Mouse (Mus musculus) forebrain, embryonic 11.5 days (tissue): ENCODE results near the gene Fancc. TPM values are rescaled to one million over a fixed set of nuclear protein-coding genes. Genes with fewer than 3 reads are reported as not detected.

Experiments used
- ATAC-seq: fragments of 200-750 bp; cut with Nextera tagmentation; replicated peaks from 2 replicates; pipeline ENCODE4 v1.8.0; 2017; ENCODE audit warnings: moderate TSS enrichment; ENCODE audit not compliant: low FRiP score
- DNase-seq: peaks from one replicate; pipeline ENCODE4 v3.0.0-alpha.2; 2017; ENCODE audit warnings: low spot score
- H3K27ac ChIP-seq: fragments of 300-500 bp; sonication (generic); 2 replicates; pipeline ENCODE4 v1.5.1; 2014; ENCODE audit warnings: low read depth, low read length
- H3K27me3 ChIP-seq: fragments of 300-500 bp; sonication (generic); 2 replicates; pipeline ENCODE4 v1.6.1; 2014; ENCODE audit warnings: mild to moderate bottlenecking, low read length, mixed read lengths; ENCODE audit not compliant: control insufficient read depth, insufficient read depth
- H3K36me3 ChIP-seq: fragments of 300-500 bp; sonication (generic); 2 replicates; pipeline ENCODE4 v1.6.1; 2014; ENCODE audit warnings: mild to moderate bottlenecking, low read length, moderate library complexity, mixed read lengths; ENCODE audit not compliant: control insufficient read depth, insufficient read depth
- H3K4me1 ChIP-seq: fragments of 300-500 bp; sonication (generic); replicated peaks from 2 replicates; pipeline ENCODE4 v1.6.1; 2014; ENCODE audit warnings: low read length, mixed read lengths; ENCODE audit not compliant: control insufficient read depth, insufficient read depth
- H3K4me2 ChIP-seq: fragments of 300-500 bp; sonication (generic); 2 replicates; pipeline ENCODE4 v1.6.1; 2014; ENCODE audit warnings: low read depth, mild to moderate bottlenecking, low read length, moderate library complexity, mixed read lengths; ENCODE audit not compliant: severe bottlenecking
- H3K4me3 ChIP-seq: fragments of 300-500 bp; sonication (generic); 2 replicates; pipeline ENCODE4 v1.5.1; 2014; ENCODE audit warnings: low read depth, low read length
- H3K9ac ChIP-seq: fragments of 300-500 bp; sonication (generic); 2 replicates; pipeline ENCODE4 v1.6.1; 2014; ENCODE audit warnings: low read length
- H3K9me3 ChIP-seq: fragments of 300-500 bp; sonication (generic); 2 replicates; pipeline ENCODE4 v1.6.1; 2016; ENCODE audit warnings: low read length, mixed read lengths; ENCODE audit not compliant: control insufficient read depth
- WGBS: fragments of 180-500 bp; shearing (Covaris S2); extraction: QIAGEN DNeasy Blood & Tissue Kit; methylation state at CpG from one replicate; pipeline ENCODE4 v1.1.7; 2014; 5-methylcytosine and 5-hydroxymethylcytosine counted together
- polyA plus RNA-seq: library from polyadenylated mRNA; unstranded; fragments of >200 nt; fragmentation: Nextera tagmentation; extraction: Ambion mirVana; gene quantifications from 2 replicates; pipeline ENCODE4 v1.2.1, GENCODE M21; 2014

The Fancc gene
- polyA plus RNA-seq, 1 experiment from 2014 or later: 22.5 TPM

GRCm38 (mm10) chr13:63512411-63512810, 15.3 kb upstream of the Fancc start:
- no peak overlapping the region for H3K27ac ChIP-seq
- H3K36me3 ChIP-seq: peaks cover 24% of the 10 kb centered on the region
- H3K4me2 ChIP-seq: no peak overlapping the region
- no peak overlapping the region for H3K4me3 ChIP-seq
- H3K9me3 ChIP-seq: no peaks in the 10 kb centered on the region
- no peaks in the 10 kb centered on the region for H3K27me3 ChIP-seq
- ATAC-seq (no peak), DNase-seq (no peak)
- 63% methylated on average over 6 of the region's 6 CpGs for WGBS
- peaks cover 28% of the 10 kb centered on the region for H3K4me1 ChIP-seq
- no peak overlapping the region for H3K9ac ChIP-seq

GRCm38 (mm10) chr13:63507821-63508220, 10.7 kb upstream of the Fancc start:
- 96% methylated on average over 5 of the region's 5 CpGs for WGBS
- no peaks in the 10 kb centered on the region for H3K9me3 ChIP-seq
- H3K36me3 ChIP-seq: peaks cover 18% of the 10 kb centered on the region
- ATAC-seq (0 out of 2 replicates have a peak, but pooled peaks have one; percentile 19), DNase-seq (no peak)
- H3K27ac ChIP-seq: no peak overlapping the region
- no peaks in the 10 kb centered on the region for H3K27me3 ChIP-seq
- no peaks in the 10 kb centered on the region; the same call in 1 of the 2 replicates for H3K4me1 ChIP-seq
- H3K9ac ChIP-seq: no peak overlapping the region
- no peak overlapping the region for H3K4me3 ChIP-seq
- H3K4me2 ChIP-seq: no peak overlapping the region

GRCm38 (mm10) chr13:63507001-63507556, 10.0 kb upstream of the Fancc start:
- H3K4me1 ChIP-seq: no peaks in the 10 kb centered on the region
- H3K9ac ChIP-seq: no peak overlapping the region
- peaks cover 18% of the 10 kb centered on the region for H3K36me3 ChIP-seq
- H3K4me3 ChIP-seq: no peak overlapping the region
- DNase-seq (no peak), ATAC-seq (no peak)
- H3K27ac ChIP-seq: no peak overlapping the region
- no peaks in the 10 kb centered on the region for H3K9me3 ChIP-seq
- 90% methylated on average over 6 of the region's 6 CpGs for WGBS
- H3K27me3 ChIP-seq: no peaks in the 10 kb centered on the region
- no peak overlapping the region for H3K4me2 ChIP-seq

GRCm38 (mm10) chr13:63506364-63506763, 9.3 kb upstream of the Fancc start:
- DNase-seq (no peak), ATAC-seq (no peak)
- Histone ChIP-seq H3K4me3 (no peak overlapping the region), H3K9me3 (no peaks in the 10 kb centered on the region), H3K27me3 (no peaks in the 10 kb centered on the region), H3K9ac (no peak overlapping the region), H3K4me1 (no peaks in the 10 kb centered on the region), H3K36me3 (peaks cover 13% of the 10 kb centered on the region), H3K27ac (no peak overlapping the region), H3K4me2 (no peak overlapping the region)
- WGBS: 42% methylated on average over 1 of the region's 1 CpGs

GRCm38 (mm10) chr13:63502391-63502790, 5.3 kb upstream of the Fancc start:
- 87% methylated on average over 2 of the region's 2 CpGs for WGBS
- no peak overlapping the region for H3K9ac ChIP-seq
- H3K27ac ChIP-seq: no peak overlapping the region
- H3K9me3 ChIP-seq: no peaks in the 10 kb centered on the region
- H3K4me3 ChIP-seq: no peak overlapping the region
- DNase-seq (no peak), ATAC-seq (no peak)
- no peaks in the 10 kb centered on the region for H3K4me1 ChIP-seq
- no peak overlapping the region for H3K4me2 ChIP-seq
- no peaks in the 10 kb centered on the region for H3K36me3 ChIP-seq
- H3K27me3 ChIP-seq: no peaks in the 10 kb centered on the region

GRCm38 (mm10) chr13:63499489-63499888, 2.4 kb upstream of the Fancc start:
- no peaks in the 10 kb centered on the region for H3K36me3 ChIP-seq
- H3K27ac ChIP-seq: no peak overlapping the region
- H3K4me3 ChIP-seq: no peak overlapping the region
- 87% methylated on average over 2 of the region's 2 CpGs for WGBS
- H3K4me2 ChIP-seq: no peak overlapping the region
- no peaks in the 10 kb centered on the region for H3K9me3 ChIP-seq
- DNase-seq (no peak), ATAC-seq (no peak)
- H3K4me1 ChIP-seq: peaks cover 8% of the 10 kb centered on the region
- no peaks in the 10 kb centered on the region for H3K27me3 ChIP-seq
- H3K9ac ChIP-seq: no peak overlapping the region

- Histone ChIP-seq H3K27me3 (no peaks in the 10 kb centered on the region), H3K4me1 (peaks cover 17% of the 10 kb centered on the region), H3K27ac (peak overlapping the region; percentile 53; the same call in 1 of the 2 replicates), H3K36me3 (no peaks in the 10 kb centered on the region), H3K4me3 (no peak overlapping the region), H3K9ac (no peak overlapping the region), H3K9me3 (no peaks in the 10 kb centered on the region), H3K4me2 (no peak overlapping the region)
- WGBS: 35% methylated on average over 7 of the region's 7 CpGs
- DNase-seq (no peak), ATAC-seq (peak; percentile 55; the same call in 1 of the 2 replicates)
Measured at GRCm38 (mm10) chr13:63487707-63488042, 9.4 kb downstream of the Fancc start.

- Histone ChIP-seq H3K4me2 (peak overlapping the region; percentile 31; the same call in 1 of the 2 replicates), H3K4me3 (no peak overlapping the region), H3K9ac (no peak overlapping the region), H3K36me3 (no peaks in the 10 kb centered on the region), H3K27ac (peak overlapping the region; percentile 75), H3K27me3 (no peaks in the 10 kb centered on the region), H3K4me1 (peaks cover 17% of the 10 kb centered on the region), H3K9me3 (no peaks in the 10 kb centered on the region)
- peak; percentile 87 for ATAC-seq
- WGBS: 15% methylated on average over 18 of the region's 18 CpGs
- DNase-seq: peak; percentile 79
Measured at GRCm38 (mm10) chr13:63486791-63487706, 10.0 kb downstream of the Fancc start.
